Mouse (Mus musculus) forebrain, embryonic 14.5 days (tissue): ENCODE measurements around the gene Sohlh1. TPM values are rescaled to one million over a fixed set of nuclear protein-coding genes. Genes with fewer than 3 reads are reported as not detected.

ENCODE experiments used
- polyA plus RNA-seq: library from polyadenylated mRNA; unstranded; fragments of >200 nt; fragmentation: Nextera tagmentation; extraction: Ambion mirVana; gene quantifications from 2 replicates; pipeline ENCODE4 v1.2.1, GENCODE M21; 2014

The Sohlh1 gene
- polyA plus RNA-seq, 1 experiment from 2014 or later = not detected

Other genes starting within 250 kb of the Sohlh1 start
- gene Rabl6, start 238.7 kb downstream of the Sohlh1 start, polyA plus RNA-seq = 47.9 and 55.0 TPM in 2 replicates
- gene Ccdc183, start 229.6 kb downstream of the Sohlh1 start, polyA plus RNA-seq = 0.18 and 0.30 TPM in 2 replicates
- gene Tmem141, start 225.2 kb downstream of the Sohlh1 start, polyA plus RNA-seq = 27.9 and 32.8 TPM in 2 replicates
- gene Fcna, start 219.2 kb downstream of the Sohlh1 start, polyA plus RNA-seq = 2.0 and 3.7 TPM in 2 replicates
- gene Lcn8, start 194.1 kb downstream of the Sohlh1 start, polyA plus RNA-seq = not detected in 2 replicates
- gene Lcn5, start 189.3 kb downstream of the Sohlh1 start, polyA plus RNA-seq = not detected in 2 replicates
- not detected in 2 replicates for gene Lcn6, start 170.5 kb downstream of the Sohlh1 start, polyA plus RNA-seq
- not detected in 2 replicates for gene Lcn10, start 164.5 kb downstream of the Sohlh1 start, polyA plus RNA-seq
- not detected in 2 replicates for gene Obp2a, start 147.2 kb downstream of the Sohlh1 start, polyA plus RNA-seq
- 86.4 and 108 TPM in 2 replicates for gene Bmyc, start 140.5 kb downstream of the Sohlh1 start, polyA plus RNA-seq
- gene Obp2b, start 110.2 kb downstream of the Sohlh1 start, polyA plus RNA-seq = not detected in 2 replicates
- gene Lcn3, start 81.7 kb downstream of the Sohlh1 start, polyA plus RNA-seq = not detected in 2 replicates
- not detected in 2 replicates for gene Lcn11, start 70.2 kb downstream of the Sohlh1 start, polyA plus RNA-seq
- gene Gm13539, start 65.0 kb downstream of the Sohlh1 start, polyA plus RNA-seq = not detected in 2 replicates
- not detected in 2 replicates for gene Glt6d1, start 31.4 kb downstream of the Sohlh1 start, polyA plus RNA-seq
- not detected in 2 replicates for gene Lcn9, start 24.1 kb downstream of the Sohlh1 start, polyA plus RNA-seq
- gene Kcnt1, start 16.5 kb upstream of the Sohlh1 start, polyA plus RNA-seq = 3.3 and 5.3 TPM in 2 replicates
- 30.9 and 61.3 TPM in 2 replicates for gene Camsap1, start 136.0 kb upstream of the Sohlh1 start, polyA plus RNA-seq
- gene Ubac1, start 174.5 kb upstream of the Sohlh1 start, polyA plus RNA-seq = 107 and 121 TPM in 2 replicates